Mouse (Mus musculus) hindbrain, postnatal 0 days (tissue): ENCODE measurements around the gene Rsrc1. TPM values are rescaled to one million over a fixed set of nuclear protein-coding genes. Genes with fewer than 3 reads are reported as not detected.

Experiments used
- ATAC-seq: fragments of 200-750 bp; cut with Nextera tagmentation; 2 replicates; pipeline ENCODE4 v1.8.0; 2017; ENCODE audit warnings: mild to moderate bottlenecking, moderate TSS enrichment, moderate library complexity
- DNase-seq: peaks from one replicate; pipeline ENCODE4 v3.0.0-alpha.2; 2015; ENCODE audit warnings: low spot score
- H3K27ac ChIP-seq: fragments of 300-500 bp; sonication (generic); 2 replicates; pipeline ENCODE4 v1.5.1; 2014; ENCODE audit warnings: mild to moderate bottlenecking
- H3K27me3 ChIP-seq: fragments of 300-500 bp; sonication (generic); 2 replicates; pipeline ENCODE4 v1.6.1; 2014; ENCODE audit warnings: low read length, mixed read lengths; ENCODE audit not compliant: insufficient read depth
- H3K36me3 ChIP-seq: fragments of 300-500 bp; sonication (generic); 2 replicates; pipeline ENCODE4 v1.6.1; 2014; ENCODE audit warnings: low read length, mixed read lengths; ENCODE audit not compliant: insufficient read depth
- H3K4me1 ChIP-seq: fragments of 300-500 bp; sonication (generic); 2 replicates; pipeline ENCODE4 v1.6.1; 2014; ENCODE audit warnings: antibody characterized with exemption, low read length, mixed read lengths; ENCODE audit not compliant: insufficient read depth
- H3K4me2 ChIP-seq: fragments of 300-500 bp; sonication (generic); 2 replicates; pipeline ENCODE4 v1.6.1; 2014; ENCODE audit warnings: low read depth, mild to moderate bottlenecking, low read length, moderate library complexity, mixed read lengths
- H3K4me3 ChIP-seq: fragments of 300-500 bp; sonication (generic); 2 replicates; pipeline ENCODE4 v1.5.1; 2014; ENCODE audit warnings: low read length
- H3K9ac ChIP-seq: fragments of 300-500 bp; sonication (generic); replicated peaks from 2 replicates; pipeline ENCODE4 v1.6.1; 2014; ENCODE audit warnings: mild to moderate bottlenecking, low read length, moderate library complexity, mixed read lengths
- H3K9me3 ChIP-seq: fragments of 300-500 bp; sonication (generic); 2 replicates; pipeline ENCODE4 v1.6.1; 2016; ENCODE audit warnings: low read length, mixed read lengths
- CTCF ChIP-seq: IDR thresholded peaks from 2 replicates; pipeline ENCODE4 v1.5.1; 2016; ENCODE audit warnings: antibody characterized with exemption, control low read depth, low read depth
- WGBS: fragments of 180-500 bp; shearing (Covaris S2); extraction: QIAGEN DNeasy Blood & Tissue Kit; methylation state at CpG from one replicate; pipeline ENCODE4 v1.1.7; 2014; 5-methylcytosine and 5-hydroxymethylcytosine counted together
- polyA plus RNA-seq: library from polyadenylated mRNA; unstranded; fragments of >200 nt; fragmentation: Nextera tagmentation; extraction: Ambion mirVana; gene quantifications from 2 replicates; pipeline ENCODE4 v1.2.1, GENCODE M21; 2015
- total RNA-seq: library from RNA; depleted of rRNA; stranded (reverse); fragments of >200 nt; gene quantifications from 2 replicates; pipeline ENCODE4 v1.2.3, GENCODE M21; 2014; rRNA removed

The Rsrc1 gene
- total RNA-seq = 23.8 and 24.1 TPM in 2 replicates
- polyA plus RNA-seq = 31.4 and 33.3 TPM in 2 replicates

- no peak for TF ChIP-seq CTCF
- WGBS = under 1% methylated on average over 44 of the region's 62 CpGs
- H3K36me3 ChIP-seq = no peaks in the 10 kb centered on the region
- H3K4me1 ChIP-seq = 0 out of 2 replicates have a peak, but pooled peaks cover 3% of the 10 kb centered on the region
- H3K27me3 ChIP-seq = peaks cover 52% of the 10 kb centered on the region
- H3K4me3 ChIP-seq = peak within 1 kb of the TSS; percentile 38
- H3K27ac ChIP-seq = no peak within 1 kb of the TSS; the same call in 1 of the 2 replicates
- no peak for DNase-seq
- H3K4me2 ChIP-seq = peak within 1 kb of the TSS; percentile 54
- ATAC-seq = no peak
- H3K9ac ChIP-seq = no peak within 1 kb of the TSS
- no peaks in the 10 kb centered on the region for H3K9me3 ChIP-seq
Observed at GRCm38 (mm10) chr3:66981101-66981661, at the start of gene Rsrc1. TSS of gene Rsrc1 (plus strand) at chr3:66981390.

DNA sequence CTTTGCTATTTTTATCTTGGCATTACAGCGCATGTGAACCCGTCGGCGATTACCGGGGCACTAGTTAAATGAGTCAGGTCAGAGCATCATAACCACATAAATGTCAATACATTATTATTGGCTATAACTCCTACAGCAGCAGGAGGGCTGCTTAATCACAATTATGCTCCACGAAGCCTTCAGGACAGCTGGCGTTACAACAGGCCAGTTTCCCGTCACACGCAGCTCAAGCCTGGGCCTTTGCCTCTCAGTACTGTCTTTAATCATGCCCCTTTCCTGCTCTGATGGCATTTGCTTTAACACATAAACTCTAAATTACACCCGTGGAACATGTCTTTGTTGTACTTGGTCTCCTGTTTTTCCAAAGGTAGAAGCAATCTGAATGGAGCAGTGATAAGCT, 41.5 kb upstream of the Rsrc1 start:
- H3K4me2 ChIP-seq = no peak overlapping the region
- WGBS = 51% methylated on average over 10 of the region's 10 CpGs

GRCm38 (mm10) chr3:66955126-66955525, 26.1 kb upstream of the Rsrc1 start:
- Histone ChIP-seq H3K9me3 (no peaks in the 10 kb centered on the region), H3K36me3 (no peaks in the 10 kb centered on the region), H3K4me3 (no peak overlapping the region), H3K4me2 (no peak overlapping the region), H3K27ac (no peak overlapping the region), H3K4me1 (no peaks in the 10 kb centered on the region), H3K9ac (no peak overlapping the region), H3K27me3 (no peaks in the 10 kb centered on the region)
- TF ChIP-seq CTCF = peak; percentile 42
- 53% methylated on average over 2 of the region's 2 CpGs for WGBS
- ATAC-seq (no peak), DNase-seq (no peak)

More for the DNA sequence above, 41.5 kb upstream of the Rsrc1 start:
- Histone ChIP-seq H3K27ac (no peak overlapping the region), H3K27me3 (no peaks in the 10 kb centered on the region), H3K4me1 (no peaks in the 10 kb centered on the region), H3K9me3 (no peaks in the 10 kb centered on the region), H3K36me3 (no peaks in the 10 kb centered on the region), H3K4me3 (no peak overlapping the region), H3K9ac (no peak overlapping the region)
- no peak for DNase-seq
- ATAC-seq = no peak
- no peak for TF ChIP-seq CTCF

DNA sequence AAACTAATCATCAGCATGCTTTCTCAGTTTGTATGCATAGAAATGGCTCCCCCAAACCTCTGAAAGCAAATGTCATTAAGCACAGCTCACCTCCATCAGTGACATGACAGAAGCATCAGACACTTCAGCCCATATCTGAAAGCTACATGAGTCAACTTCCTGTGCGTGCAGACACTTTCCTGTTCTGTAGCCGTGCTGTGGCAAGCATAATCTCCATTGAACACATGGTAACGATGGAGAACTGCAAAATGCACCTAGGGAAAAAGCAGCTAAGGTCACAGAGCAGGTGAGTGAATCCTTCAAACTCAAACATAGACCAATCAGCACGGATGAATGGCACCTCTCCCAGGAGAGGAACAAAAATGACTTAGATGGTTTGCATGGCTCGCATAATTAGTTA, 21.2 kb upstream of the Rsrc1 start:
- ATAC-seq (no peak), DNase-seq (no peak)
- TF ChIP-seq CTCF = no peak
- Histone ChIP-seq H3K27me3 (no peaks in the 10 kb centered on the region), H3K9ac (no peak overlapping the region), H3K4me2 (no peak overlapping the region), H3K27ac (no peak overlapping the region), H3K4me1 (no peaks in the 10 kb centered on the region), H3K4me3 (no peak overlapping the region), H3K36me3 (no peaks in the 10 kb centered on the region), H3K9me3 (no peaks in the 10 kb centered on the region)
- 74% methylated on average over 5 of the region's 5 CpGs for WGBS

DNA sequence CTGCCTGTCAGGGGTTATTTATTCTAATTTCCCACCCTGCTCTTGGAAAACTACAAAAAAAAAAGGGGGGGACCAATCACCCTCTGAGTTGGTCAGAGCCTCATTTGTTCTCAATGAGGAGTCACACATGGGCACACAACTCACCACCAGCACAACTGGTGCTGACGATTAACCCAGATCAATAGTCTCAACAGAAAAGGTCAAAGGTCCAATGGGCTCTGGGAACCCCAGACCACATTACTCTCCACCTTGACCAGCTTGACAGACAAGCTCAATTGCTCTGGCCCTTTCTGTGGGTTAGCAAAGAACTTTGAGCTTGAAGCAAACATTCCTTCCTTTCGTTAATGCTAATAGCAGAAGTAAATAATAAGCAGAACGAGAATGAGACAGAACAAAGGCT, 16.3 kb upstream of the Rsrc1 start:
- 54% methylated on average over 3 of the region's 3 CpGs for WGBS

DNA sequence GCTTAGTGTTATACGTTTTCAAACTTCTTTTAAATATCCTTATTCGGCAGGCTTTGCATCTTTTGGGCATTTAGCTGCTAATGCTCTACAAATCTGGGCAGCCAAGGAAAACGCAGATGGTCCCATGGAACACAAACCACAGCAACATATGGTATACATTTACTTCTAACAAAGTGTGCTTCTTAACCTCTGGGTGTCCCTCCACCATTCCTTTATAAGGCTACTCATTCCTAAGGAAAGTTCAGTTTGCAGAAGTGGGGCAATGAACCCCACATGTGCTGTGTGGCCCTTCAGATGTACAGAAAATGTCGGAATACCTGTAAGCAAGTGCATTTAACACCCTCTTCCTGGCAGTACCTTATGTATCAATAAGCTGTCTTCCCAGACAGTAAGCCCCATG, 13.7 kb upstream of the Rsrc1 start:
- 69% methylated on average over 4 of the region's 4 CpGs for WGBS
- Histone ChIP-seq H3K27ac (no peak overlapping the region), H3K9me3 (no peaks in the 10 kb centered on the region), H3K27me3 (peaks cover 46% of the 10 kb centered on the region), H3K9ac (no peak overlapping the region), H3K4me1 (peaks cover 3% of the 10 kb centered on the region; the same call in 1 of the 2 replicates), H3K4me3 (no peak overlapping the region), H3K36me3 (no peaks in the 10 kb centered on the region), H3K4me2 (no peak overlapping the region)
- no peak for ATAC-seq
- no peak for DNase-seq
- TF ChIP-seq CTCF = no peak

More for the DNA sequence above, 16.3 kb upstream of the Rsrc1 start:
- no peaks in the 10 kb centered on the region for H3K9me3 ChIP-seq
- ATAC-seq = no peak
- no peak for DNase-seq
- H3K4me2 ChIP-seq = no peak overlapping the region
- no peak overlapping the region for H3K9ac ChIP-seq
- H3K4me3 ChIP-seq = no peak overlapping the region
- H3K36me3 ChIP-seq = no peaks in the 10 kb centered on the region
- peaks cover 21% of the 10 kb centered on the region for H3K27me3 ChIP-seq
- TF ChIP-seq CTCF = no peak
- H3K4me1 ChIP-seq = no peaks in the 10 kb centered on the region
- no peak overlapping the region for H3K27ac ChIP-seq

- no peaks in the 10 kb centered on the region for H3K9me3 ChIP-seq
- TF ChIP-seq CTCF = no peak
- 4% methylated on average over 10 of the region's 10 CpGs for WGBS
- no peaks in the 10 kb centered on the region for H3K36me3 ChIP-seq
- H3K27me3 ChIP-seq = peaks cover 72% of the 10 kb centered on the region
- no peak overlapping the region for H3K4me3 ChIP-seq
- no peak overlapping the region for H3K4me2 ChIP-seq
- H3K27ac ChIP-seq = no peak overlapping the region
- no peak for DNase-seq
- H3K9ac ChIP-seq = no peak overlapping the region
- peaks cover 3% of the 10 kb centered on the region; the same call in 1 of the 2 replicates for H3K4me1 ChIP-seq
- ATAC-seq = 0 out of 2 replicates have a peak, but pooled peaks have one; percentile 2
Observed at GRCm38 (mm10) chr3:66970261-66970660, 10.9 kb upstream of the Rsrc1 start.
